Mouse (Mus musculus): Measurements from ENCODE around the gene Atox1.

- TF ChIP-seq CTCF (IDR thresholded peaks at IDR 0.05; ENCODE audit: extremely low read depth, insufficient read depth, insufficient read length, insufficient replicate concordance) (no peak), POLR2A (IDR thresholded peaks at IDR 0.05; ENCODE audit: low read depth, low read length) (no peak)
Measured at GRCm38 (mm10) chr11:55449531-55449930, 11.5 kb downstream of the Atox1 start.

Data from spleen, adult 2 months (tissue).